Mouse (Mus musculus) lung, embryonic 15.5 days (tissue): ENCODE data around the gene Atrnl1. TPM values are rescaled to one million over a fixed set of nuclear protein-coding genes. Genes with fewer than 3 reads are reported as not detected.
A peak's percentile ranks its signal among the peaks of the same experiment; 100 is the strongest.

Experiments used
- ATAC-seq: fragments of 200-750 bp; cut with Nextera tagmentation; 2 replicates; pipeline ENCODE4 v1.8.0; 2017; ENCODE audit warnings: moderate number of reproducible peaks, borderline replicate concordance; ENCODE audit not compliant: low FRiP score, low TSS enrichment; ENCODE audit errors: extremely low read depth
- H3K27ac ChIP-seq: fragments of 300-500 bp; sonication (generic); 2 replicates; pipeline ENCODE4 v1.5.1; 2015; ENCODE audit warnings: moderate library complexity, mild to moderate bottlenecking, inconsistent platforms
- H3K27me3 ChIP-seq: fragments of 300-500 bp; sonication (generic); 2 replicates; pipeline ENCODE4 v1.6.1; 2015; ENCODE audit warnings: inconsistent platforms
- H3K36me3 ChIP-seq: fragments of 300-500 bp; sonication (generic); 2 replicates; pipeline ENCODE4 v1.6.1; 2015; ENCODE audit warnings: inconsistent platforms
- H3K4me1 ChIP-seq: fragments of 300-500 bp; sonication (generic); 2 replicates; pipeline ENCODE4 v1.6.1; 2015; ENCODE audit warnings: inconsistent platforms
- H3K4me2 ChIP-seq: fragments of 300-500 bp; sonication (generic); 2 replicates; pipeline ENCODE4 v1.6.1; 2015; ENCODE audit warnings: inconsistent platforms, mild to moderate bottlenecking, moderate library complexity
- H3K4me3 ChIP-seq: fragments of 300-500 bp; sonication (generic); 2 replicates; pipeline ENCODE4 v1.5.1; 2015; ENCODE audit warnings: mild to moderate bottlenecking, inconsistent platforms
- H3K9ac ChIP-seq: fragments of 300-500 bp; sonication (generic); 2 replicates; pipeline ENCODE4 v1.6.1; 2015; ENCODE audit warnings: inconsistent platforms
- H3K9me3 ChIP-seq: fragments of 300-500 bp; sonication (generic); 2 replicates; pipeline ENCODE4 v1.6.1; 2016; ENCODE audit warnings: inconsistent platforms
- WGBS: fragments of 180-500 bp; shearing (Covaris S2); methylation state at CpG from one replicate; pipeline ENCODE4 v1.1.7; 2015; 5-methylcytosine and 5-hydroxymethylcytosine counted together
- polyA plus RNA-seq: library from polyadenylated mRNA; unstranded; fragments of >200 nt; fragmentation: Nextera tagmentation; extraction: Ambion mirVana; gene quantifications from 2 replicates; pipeline ENCODE4 v1.2.1, GENCODE M21; 2015

Atrnl1 gene
- polyA plus RNA-seq, 1 experiment from 2014 or later, result 5.3 TPM

- WGBS, result 29% methylated on average over 1 of the region's 1 CpGs
- Histone ChIP-seq H3K36me3 (no peaks in the 10 kb centered on the region), H3K27me3 (no peaks in the 10 kb centered on the region), H3K4me2 (no peak overlapping the region), H3K4me3 (no peak overlapping the region), H3K9ac (no peak overlapping the region), H3K4me1 (peaks cover 7% of the 10 kb centered on the region), H3K27ac (peak overlapping the region; percentile 19; the same call in 1 of the 2 replicates), H3K9me3 (no peaks in the 10 kb centered on the region)
- peak; percentile 70; the same call in 1 of the 2 replicates for ATAC-seq
These were observed 328.3 kb downstream of the Atrnl1 start for GRCm38 (mm10) chr19:57939166-57939565.

- Histone ChIP-seq H3K27me3 (no peaks in the 10 kb centered on the region), H3K4me2 (no peak overlapping the region), H3K4me1 (peaks cover 7% of the 10 kb centered on the region), H3K9me3 (no peaks in the 10 kb centered on the region), H3K27ac (no peak overlapping the region), H3K9ac (no peak overlapping the region), H3K4me3 (no peak overlapping the region), H3K36me3 (no peaks in the 10 kb centered on the region)
- ATAC-seq, result no peak
- 74% methylated on average over 8 of the region's 8 CpGs for WGBS
These were observed 330.7 kb downstream of the Atrnl1 start for GRCm38 (mm10) chr19:57941529-57941928.

GRCm38 (mm10) chr19:57942281-57942680, 331.4 kb downstream of the Atrnl1 start:
- ATAC-seq, result no peak
- Histone ChIP-seq H3K27me3 (no peaks in the 10 kb centered on the region), H3K9ac (no peak overlapping the region), H3K9me3 (no peaks in the 10 kb centered on the region), H3K4me2 (no peak overlapping the region), H3K4me1 (peaks cover 7% of the 10 kb centered on the region), H3K27ac (no peak overlapping the region), H3K36me3 (no peaks in the 10 kb centered on the region), H3K4me3 (no peak overlapping the region)
- WGBS, result 86% methylated on average over 14 of the region's 14 CpGs

GRCm38 (mm10) chr19:57943308-57943707, 332.5 kb downstream of the Atrnl1 start:
- H3K36me3 ChIP-seq, result no peaks in the 10 kb centered on the region
- no peak for ATAC-seq
- H3K9me3 ChIP-seq, result 0 out of 2 replicates have a peak, but pooled peaks cover 2% of the 10 kb centered on the region
- H3K4me2 ChIP-seq, result no peak overlapping the region
- no peak overlapping the region for H3K9ac ChIP-seq
- H3K4me1 ChIP-seq, result peaks cover 6% of the 10 kb centered on the region
- no peaks in the 10 kb centered on the region for H3K27me3 ChIP-seq
- no peak overlapping the region for H3K27ac ChIP-seq
- 56% methylated on average over 2 of the region's 2 CpGs for WGBS
- no peak overlapping the region for H3K4me3 ChIP-seq

GRCm38 (mm10) chr19:57944680-57945079, 333.8 kb downstream of the Atrnl1 start:
- 78% methylated on average over 6 of the region's 6 CpGs for WGBS
- H3K4me2 ChIP-seq, result no peak overlapping the region
- no peak for ATAC-seq

GRCm38 (mm10) chr19:57945626-57946250, 334.9 kb downstream of the Atrnl1 start:
- Histone ChIP-seq H3K9ac (no peak overlapping the region), H3K27ac (no peak overlapping the region), H3K36me3 (no peaks in the 10 kb centered on the region), H3K27me3 (no peaks in the 10 kb centered on the region), H3K4me1 (no peaks in the 10 kb centered on the region), H3K4me3 (no peak overlapping the region), H3K4me2 (no peak overlapping the region), H3K9me3 (0 out of 2 replicates have a peak, but pooled peaks cover 2% of the 10 kb centered on the region)
- no peak for ATAC-seq
- WGBS, result 86% methylated on average over 4 of the region's 4 CpGs

More at GRCm38 (mm10) chr19:57944680-57945079, 333.8 kb downstream of the Atrnl1 start:
- no peaks in the 10 kb centered on the region for H3K27me3 ChIP-seq
- H3K9me3 ChIP-seq, result 0 out of 2 replicates have a peak, but pooled peaks cover 2% of the 10 kb centered on the region
- H3K9ac ChIP-seq, result no peak overlapping the region
- no peak overlapping the region for H3K4me3 ChIP-seq
- no peaks in the 10 kb centered on the region for H3K36me3 ChIP-seq
- no peak overlapping the region for H3K27ac ChIP-seq
- no peaks in the 10 kb centered on the region for H3K4me1 ChIP-seq

- Histone ChIP-seq H3K27ac (no peak overlapping the region), H3K9ac (no peak overlapping the region), H3K4me3 (no peak overlapping the region), H3K4me2 (no peak overlapping the region), H3K36me3 (no peaks in the 10 kb centered on the region), H3K4me1 (no peaks in the 10 kb centered on the region), H3K9me3 (0 out of 2 replicates have a peak, but pooled peaks cover 2% of the 10 kb centered on the region), H3K27me3 (no peaks in the 10 kb centered on the region)
- 96% methylated on average over 2 of the region's 2 CpGs for WGBS
- ATAC-seq, result no peak
These were observed 337.7 kb downstream of the Atrnl1 start for GRCm38 (mm10) chr19:57948489-57948888.

- Histone ChIP-seq H3K9ac (no peak overlapping the region), H3K27me3 (no peaks in the 10 kb centered on the region), H3K4me2 (no peak overlapping the region), H3K9me3 (0 out of 2 replicates have a peak, but pooled peaks cover 2% of the 10 kb centered on the region), H3K27ac (no peak overlapping the region), H3K4me3 (no peak overlapping the region), H3K4me1 (no peaks in the 10 kb centered on the region), H3K36me3 (no peaks in the 10 kb centered on the region)
- 86% methylated on average over 13 of the region's 13 CpGs for WGBS
- ATAC-seq, result no peak
These were observed 338.6 kb downstream of the Atrnl1 start for GRCm38 (mm10) chr19:57949260-57949917.

GRCm38 (mm10) chr19:57954131-57954530, 343.3 kb downstream of the Atrnl1 start:
- Histone ChIP-seq H3K4me1 (no peaks in the 10 kb centered on the region), H3K27ac (no peak overlapping the region), H3K4me2 (no peak overlapping the region), H3K27me3 (no peaks in the 10 kb centered on the region), H3K9me3 (no peaks in the 10 kb centered on the region), H3K9ac (no peak overlapping the region), H3K4me3 (no peak overlapping the region), H3K36me3 (no peaks in the 10 kb centered on the region)
- WGBS, result 94% methylated on average over 3 of the region's 3 CpGs
- ATAC-seq, result no peak

GRCm38 (mm10) chr19:57956459-57956858, 345.6 kb downstream of the Atrnl1 start:
- Histone ChIP-seq H3K9me3 (no peaks in the 10 kb centered on the region), H3K27me3 (no peaks in the 10 kb centered on the region), H3K4me1 (no peaks in the 10 kb centered on the region), H3K27ac (no peak overlapping the region), H3K9ac (no peak overlapping the region), H3K4me2 (no peak overlapping the region), H3K4me3 (no peak overlapping the region), H3K36me3 (no peaks in the 10 kb centered on the region)
- no peak for ATAC-seq
- WGBS, result 72% methylated on average over 3 of the region's 3 CpGs

- 95% methylated on average over 3 of the region's 3 CpGs for WGBS
- no peaks in the 10 kb centered on the region for H3K9me3 ChIP-seq
- no peak overlapping the region for H3K4me3 ChIP-seq
- H3K27me3 ChIP-seq, result no peaks in the 10 kb centered on the region
- H3K9ac ChIP-seq, result no peak overlapping the region
- no peak overlapping the region for H3K27ac ChIP-seq
- no peak for ATAC-seq
- no peaks in the 10 kb centered on the region for H3K4me1 ChIP-seq
- no peak overlapping the region for H3K4me2 ChIP-seq
- no peaks in the 10 kb centered on the region for H3K36me3 ChIP-seq
These were observed 346.5 kb downstream of the Atrnl1 start for GRCm38 (mm10) chr19:57957363-57957762.

GRCm38 (mm10) chr19:57958154-57958553, 347.3 kb downstream of the Atrnl1 start:
- Histone ChIP-seq H3K9me3 (no peaks in the 10 kb centered on the region), H3K27me3 (no peaks in the 10 kb centered on the region), H3K4me3 (no peak overlapping the region), H3K4me2 (no peak overlapping the region), H3K4me1 (no peaks in the 10 kb centered on the region), H3K9ac (no peak overlapping the region), H3K27ac (no peak overlapping the region), H3K36me3 (no peaks in the 10 kb centered on the region)
- ATAC-seq, result no peak
